Mouse (Mus musculus): ENCODE measurements around the gene Smc5. TPM values are rescaled to one million over a fixed set of nuclear protein-coding genes. Genes with fewer than 3 reads are reported as not detected.

Gene Smc5
- 10 to 100 TPM; 33.3 to 41.9 TPM for polyA plus RNA-seq (2017; shearing (Covaris generic))

DNA sequence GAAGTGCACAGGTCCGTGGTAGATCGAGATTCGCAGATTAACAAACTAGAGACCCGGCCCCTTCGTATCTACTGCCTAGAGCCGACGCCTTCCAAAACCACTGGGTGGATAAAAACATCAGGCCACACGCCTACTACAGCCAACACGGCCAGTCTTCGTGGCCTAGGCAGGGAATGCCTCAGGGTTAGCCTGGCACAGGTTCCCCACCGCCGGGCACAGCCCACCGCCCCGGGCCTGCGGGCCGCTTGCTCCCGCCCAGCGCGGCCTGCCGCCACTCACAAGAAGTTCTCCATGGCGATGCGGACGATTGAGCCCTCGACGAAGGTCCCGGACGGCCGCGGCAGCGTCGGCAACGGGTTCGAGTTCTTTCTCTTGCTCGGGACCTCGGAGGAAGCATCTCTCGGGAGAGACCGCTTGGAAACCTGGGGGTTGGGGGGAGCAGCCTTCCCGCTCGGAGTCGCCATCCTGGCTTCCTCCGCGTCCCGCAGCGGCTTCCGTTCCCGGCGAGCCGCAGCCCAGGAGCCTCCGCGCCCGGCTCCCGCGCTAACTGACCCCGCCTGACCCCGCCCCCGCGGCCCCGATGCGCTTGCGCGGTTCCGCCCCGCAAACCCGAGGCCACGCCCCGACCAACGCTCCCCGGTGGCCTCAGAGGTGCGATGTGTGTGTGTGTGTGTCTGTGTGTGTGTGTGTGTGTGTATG is at the start of gene Smc5:
TSS of gene Smc5 (minus strand) at position 543 of the 699 bp plus-strand sequence.

Other genes with a start within 250 kb of the Smc5 start
- 1 to 10 TPM; 1.6 to 2.2 TPM for gene Klf9, start 132.7 kb downstream of the Smc5 start, polyA plus RNA-seq (2017; shearing (Covaris generic))
- gene Mamdc2, start 174.5 kb upstream of the Smc5 start, polyA plus RNA-seq (2017; shearing (Covaris generic)) = not detected

Data from activated CD4-positive, CD25-positive, alpha-beta regulatory T cell (primary cell).